Mouse (Mus musculus): ENCODE measurements around the gene Cacnb3.

Cacnb3 gene

DNA sequence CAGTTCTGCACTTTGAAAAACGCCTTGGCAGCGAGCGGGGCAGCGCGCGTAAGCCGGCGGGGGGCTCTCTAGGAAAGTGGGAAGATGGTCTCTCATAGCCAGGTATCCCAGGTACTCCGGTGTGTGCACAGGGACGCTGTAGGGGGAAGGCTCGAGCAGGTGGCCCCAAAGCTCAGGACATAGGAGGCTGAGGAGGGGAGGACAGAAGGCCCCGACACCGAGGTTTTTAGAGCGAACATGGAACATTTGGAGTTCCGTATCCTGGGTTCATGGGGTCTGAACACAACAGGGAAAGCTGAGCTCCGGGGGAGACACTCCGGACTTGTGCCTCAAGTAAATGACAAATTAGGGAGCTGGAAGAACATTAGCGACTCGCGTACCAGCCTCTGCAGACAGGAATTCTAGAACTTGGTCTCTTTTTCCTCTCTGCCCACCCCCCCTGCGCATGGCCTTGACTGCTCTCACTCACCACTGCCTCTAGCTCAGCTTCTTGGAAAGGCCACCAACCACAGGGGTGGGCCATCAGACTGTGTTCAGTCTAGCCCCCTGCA, 4.7 kb downstream of the Cacnb3 start:
- no peak for DNase-seq (ENCODE audit: low spot score in 2 of 2)

DNA sequence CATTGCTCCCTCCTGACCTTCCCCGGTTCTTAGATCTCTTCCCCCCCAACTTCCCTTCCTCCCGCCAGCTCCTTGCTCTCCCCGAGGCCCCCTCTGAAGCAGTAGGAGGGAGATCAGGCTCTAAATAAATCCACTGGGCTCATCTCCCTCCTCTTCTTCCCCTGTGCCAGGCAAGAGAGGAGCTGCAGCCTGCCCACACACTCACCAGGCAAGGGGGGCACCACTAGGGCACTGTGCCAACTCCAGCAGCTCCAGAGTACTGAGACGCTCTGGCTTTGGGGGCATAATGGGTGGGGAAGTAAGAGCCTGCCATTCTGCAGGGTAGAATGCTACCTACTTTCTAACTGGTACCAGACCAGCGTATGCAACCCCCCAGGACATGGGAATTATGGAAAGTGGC, 5.9 kb downstream of the Cacnb3 start:
- peak in 1 of 2 experiments; percentile 66 for DNase-seq (ENCODE audit: low spot score in 2 of 2)

DNA sequence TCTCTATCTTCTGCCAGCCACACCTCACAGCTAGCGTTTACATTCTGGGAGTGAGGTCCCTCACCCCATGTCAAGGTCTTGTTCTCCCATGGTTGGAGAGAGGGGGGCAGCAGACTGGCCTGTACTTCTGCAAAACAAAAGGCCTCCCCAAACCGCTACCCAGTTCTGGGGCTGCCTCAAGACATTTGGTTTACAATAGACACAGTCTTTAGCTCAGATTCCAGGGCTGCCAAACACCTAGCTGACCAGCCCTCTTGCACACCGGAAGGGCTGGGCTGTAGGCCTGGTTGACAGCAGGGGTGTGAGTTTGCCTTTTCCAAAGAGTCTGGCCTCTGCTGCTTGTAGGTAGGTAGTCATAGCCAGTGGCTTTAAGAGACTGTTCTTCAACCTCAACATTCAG, 6.5 kb downstream of the Cacnb3 start:
- DNase-seq (ENCODE audit: low spot score in 2 of 2): no peak

DNA sequence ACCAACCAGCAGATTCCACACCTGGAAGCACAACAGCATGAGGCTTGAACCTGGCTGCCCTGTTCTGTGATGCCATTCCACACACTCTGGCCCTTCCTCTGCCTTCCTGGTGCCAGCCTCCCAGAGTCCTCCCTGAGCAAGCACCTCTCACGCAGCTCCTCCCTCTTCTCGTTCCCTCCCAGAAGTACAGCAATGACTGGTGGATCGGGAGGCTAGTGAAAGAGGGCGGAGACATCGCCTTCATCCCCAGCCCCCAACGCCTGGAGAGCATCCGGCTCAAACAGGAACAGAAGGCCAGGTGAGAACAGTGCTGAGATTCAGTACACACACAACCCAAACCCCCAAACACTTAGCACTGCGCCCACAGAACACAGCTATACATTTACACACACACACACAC, 9.5 kb downstream of the Cacnb3 start:
- DNase-seq (ENCODE audit: low spot score in 2 of 2): no peak

DNA sequence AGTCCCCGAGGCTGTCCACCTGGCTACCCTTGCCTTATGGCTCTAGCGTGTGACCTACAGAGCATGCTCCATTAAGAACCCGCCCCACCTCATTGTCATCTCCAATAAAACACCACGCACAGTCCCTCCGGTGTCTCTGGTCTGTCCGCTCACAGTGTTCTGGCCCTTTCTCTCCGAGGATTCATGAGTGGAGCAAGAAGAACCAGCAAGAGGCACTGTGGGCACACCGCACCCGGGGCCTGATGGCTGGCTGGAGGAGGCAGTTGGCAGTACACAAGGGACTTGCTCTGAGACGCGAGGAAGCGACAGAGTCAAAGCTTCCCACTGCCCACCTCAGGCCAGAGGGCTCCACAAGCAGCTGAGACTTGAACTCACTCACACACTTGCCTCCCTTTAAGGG, 13.8 kb downstream of the Cacnb3 start:
- no peak for DNase-seq (ENCODE audit: low spot score in 2 of 2)

DNA sequence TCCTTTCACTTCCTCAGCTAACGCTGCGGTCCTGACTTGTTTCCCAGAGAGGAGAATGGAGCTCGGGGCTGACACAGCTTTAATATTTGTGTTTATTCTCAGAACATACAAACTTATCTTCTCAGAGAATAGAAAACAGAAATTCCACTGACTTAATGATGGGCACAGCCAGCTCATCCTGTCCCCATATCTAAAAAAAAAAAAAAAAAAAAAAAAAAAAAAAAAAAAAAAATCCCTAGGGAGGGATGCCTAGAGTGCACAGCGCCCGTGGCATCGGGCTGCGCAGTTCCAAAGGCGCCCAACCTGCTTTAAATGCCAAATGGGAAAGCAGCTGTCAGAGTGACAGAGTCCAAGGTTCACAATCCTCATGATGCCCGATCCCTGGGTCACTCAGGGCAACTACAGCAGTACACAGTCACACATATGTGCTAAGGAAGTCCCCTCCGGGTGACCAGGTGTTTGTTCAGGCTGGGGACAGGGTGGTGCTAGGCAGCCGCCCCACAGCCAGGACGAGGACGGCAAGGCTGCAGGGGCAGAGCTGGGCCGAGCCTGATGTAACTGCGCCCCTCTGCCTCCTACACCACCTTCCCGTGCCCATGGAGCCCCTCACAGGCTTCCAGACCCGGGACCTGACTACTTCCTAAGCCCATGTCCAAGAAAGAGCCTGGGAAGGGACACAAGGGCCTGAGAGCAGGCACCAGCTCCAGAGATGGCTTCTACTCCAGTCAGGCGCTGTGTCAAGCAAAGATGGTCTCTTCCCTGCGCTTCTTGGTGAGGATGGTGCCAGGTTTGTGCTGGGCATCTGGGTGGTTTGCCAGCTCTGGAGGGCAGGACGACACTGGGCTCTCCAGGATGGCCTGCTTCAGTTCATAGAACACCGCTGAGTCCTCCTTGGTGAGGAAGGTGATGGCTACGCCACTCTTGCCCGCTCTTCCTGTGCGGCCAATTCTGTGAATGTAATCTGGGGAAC, 14.7 kb downstream of the Cacnb3 start:
- no peak for DNase-seq (ENCODE audit: low spot score in 2 of 2)

- no peak for DNase-seq (ENCODE audit: low spot score in 2 of 2)
Measured at GRCm38 (mm10) chr15:98646737-98647136, 16.1 kb downstream of the Cacnb3 start.

DNA sequence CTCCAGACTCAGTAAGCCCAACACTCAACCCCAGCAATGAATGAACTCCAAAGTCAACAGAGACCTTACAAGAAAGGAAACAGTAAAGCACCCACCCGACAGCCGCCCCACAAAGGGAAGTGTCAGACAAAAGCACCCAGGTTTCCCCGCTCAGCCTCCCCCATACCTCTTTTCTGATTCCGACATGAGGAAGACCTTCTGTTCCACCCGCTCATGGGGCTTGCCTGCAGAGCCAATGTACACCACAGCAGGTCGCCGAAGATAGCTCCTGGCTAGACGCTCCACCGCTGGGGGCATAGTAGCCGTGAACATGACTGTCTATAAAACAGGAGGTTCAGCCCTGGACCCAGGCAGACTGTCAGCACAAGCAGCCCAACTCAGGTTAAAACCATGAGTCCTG, 16.7 kb downstream of the Cacnb3 start:
- DNase-seq (ENCODE audit: low spot score in 2 of 2): no peak

DNA sequence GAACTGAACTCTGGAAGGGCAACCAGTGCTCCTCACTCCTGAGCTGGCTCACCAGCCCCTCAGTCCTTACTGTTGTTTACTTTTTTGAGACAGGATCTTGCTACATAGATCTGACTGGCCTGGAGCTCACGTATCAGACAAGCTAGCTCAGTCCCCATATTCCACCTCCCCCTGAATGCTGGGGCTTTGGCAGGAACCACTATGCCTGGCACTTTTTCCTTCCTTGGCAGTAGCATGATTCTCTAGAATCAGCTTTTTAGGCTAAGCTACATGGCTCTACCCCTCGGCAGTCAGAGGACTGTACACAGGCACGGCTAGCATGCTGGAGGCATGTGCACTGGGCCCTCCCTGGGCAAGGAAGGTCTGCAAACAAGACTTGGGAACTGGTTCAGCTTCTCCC, 17.4 kb downstream of the Cacnb3 start:
- no peak for DNase-seq (ENCODE audit: low spot score in 2 of 2)

DNA sequence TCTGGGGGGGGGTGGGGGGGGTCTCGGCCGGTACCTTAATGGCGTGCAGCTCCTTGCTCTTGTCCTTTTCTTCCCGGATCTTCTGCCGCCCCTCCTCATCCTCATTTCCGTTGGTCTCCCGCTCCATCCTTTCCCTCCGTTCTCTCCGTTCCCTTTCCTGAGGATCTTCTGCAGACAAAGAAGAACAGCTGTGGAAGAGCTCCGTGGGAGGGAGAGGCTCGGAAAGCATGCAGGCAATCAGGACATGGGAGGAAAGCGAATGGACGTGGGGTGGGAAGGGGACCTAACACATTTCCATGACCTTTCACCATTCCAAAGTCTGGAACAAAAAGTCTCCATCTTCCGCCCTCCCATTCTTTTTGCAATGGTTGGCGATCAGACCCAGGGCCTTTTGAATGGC, 20.8 kb downstream of the Cacnb3 start:
- DNase-seq (ENCODE audit: low spot score in 2 of 2): no peak

DNA sequence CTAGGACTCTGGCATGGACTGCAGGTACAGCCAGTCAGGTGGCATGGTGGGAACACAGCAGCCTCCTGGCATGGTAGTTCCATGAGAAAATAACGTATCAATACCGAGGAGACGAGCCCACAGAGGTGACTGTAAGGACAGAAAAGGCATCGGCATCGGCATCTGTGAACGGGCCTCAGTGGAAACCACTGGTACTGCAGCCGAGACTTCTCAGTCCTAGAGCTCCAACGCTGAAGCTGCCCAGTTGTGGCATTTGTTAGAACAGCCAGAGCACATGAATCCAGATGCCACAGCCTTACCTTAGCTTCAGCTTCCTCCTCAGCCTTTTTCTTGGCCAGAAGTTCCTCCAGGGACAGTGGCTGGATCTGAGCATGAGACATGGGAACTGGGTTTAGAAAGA, 21.5 kb downstream of the Cacnb3 start:
- no peak for DNase-seq (ENCODE audit: low spot score in 2 of 2)

DNA sequence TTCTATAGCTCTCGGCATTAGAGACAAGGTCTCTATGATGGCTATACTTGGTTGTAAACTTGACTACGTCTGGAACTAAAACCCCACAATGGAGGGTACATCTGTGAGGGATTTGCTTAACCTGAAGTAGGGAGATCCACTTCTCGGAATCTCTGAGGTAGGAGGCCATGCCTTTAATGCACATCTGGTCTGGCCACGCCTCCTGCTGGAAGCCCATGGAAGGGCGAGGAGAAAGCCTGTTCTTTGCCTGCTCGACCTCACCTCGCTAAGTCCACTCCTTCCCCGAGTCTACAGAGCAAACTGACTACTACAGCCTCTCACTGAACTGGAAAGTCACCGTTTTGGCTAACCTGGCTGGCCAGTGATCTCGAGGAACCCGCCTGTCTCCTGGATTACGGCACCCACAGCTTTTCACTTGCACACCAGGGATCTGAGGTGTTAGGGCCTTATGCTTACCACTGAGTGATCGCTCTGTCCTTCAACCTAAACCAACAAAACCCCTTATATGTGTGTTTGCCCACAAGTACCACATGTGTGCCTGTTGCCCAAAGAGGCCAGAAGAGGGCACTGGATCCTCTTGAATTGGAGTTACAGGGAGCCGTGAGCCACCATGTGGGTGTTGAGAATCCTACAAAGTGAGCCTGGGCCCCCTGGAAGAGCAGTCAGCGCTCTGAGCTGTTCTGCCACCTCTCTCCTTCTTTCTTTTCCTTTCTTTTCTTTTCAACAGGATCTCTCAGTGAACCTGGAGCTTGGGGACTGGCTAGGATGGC, 26.5 kb downstream of the Cacnb3 start:
- no peak for DNase-seq (ENCODE audit: low spot score in 2 of 2)

DNA sequence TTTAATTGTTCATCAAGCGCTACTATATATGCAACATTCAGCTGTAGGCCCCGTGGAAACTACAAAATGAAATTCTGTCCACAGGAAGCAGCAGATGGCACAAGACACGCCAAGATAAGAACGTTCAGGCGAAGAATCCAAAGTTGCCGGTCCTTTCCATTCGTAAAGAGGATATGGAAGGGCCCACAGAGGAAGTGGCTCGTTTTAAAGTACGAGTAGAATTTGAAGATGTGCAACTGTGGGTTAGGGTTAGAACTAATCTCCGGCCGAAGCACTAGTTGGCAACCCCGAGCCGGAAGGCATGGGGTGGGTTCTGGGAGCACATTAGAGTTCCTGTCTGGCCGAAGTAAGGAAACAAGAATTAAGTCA, 31.5 kb downstream of the Cacnb3 start:
- no peak for DNase-seq (ENCODE audit: low spot score in 2 of 2)

DNA sequence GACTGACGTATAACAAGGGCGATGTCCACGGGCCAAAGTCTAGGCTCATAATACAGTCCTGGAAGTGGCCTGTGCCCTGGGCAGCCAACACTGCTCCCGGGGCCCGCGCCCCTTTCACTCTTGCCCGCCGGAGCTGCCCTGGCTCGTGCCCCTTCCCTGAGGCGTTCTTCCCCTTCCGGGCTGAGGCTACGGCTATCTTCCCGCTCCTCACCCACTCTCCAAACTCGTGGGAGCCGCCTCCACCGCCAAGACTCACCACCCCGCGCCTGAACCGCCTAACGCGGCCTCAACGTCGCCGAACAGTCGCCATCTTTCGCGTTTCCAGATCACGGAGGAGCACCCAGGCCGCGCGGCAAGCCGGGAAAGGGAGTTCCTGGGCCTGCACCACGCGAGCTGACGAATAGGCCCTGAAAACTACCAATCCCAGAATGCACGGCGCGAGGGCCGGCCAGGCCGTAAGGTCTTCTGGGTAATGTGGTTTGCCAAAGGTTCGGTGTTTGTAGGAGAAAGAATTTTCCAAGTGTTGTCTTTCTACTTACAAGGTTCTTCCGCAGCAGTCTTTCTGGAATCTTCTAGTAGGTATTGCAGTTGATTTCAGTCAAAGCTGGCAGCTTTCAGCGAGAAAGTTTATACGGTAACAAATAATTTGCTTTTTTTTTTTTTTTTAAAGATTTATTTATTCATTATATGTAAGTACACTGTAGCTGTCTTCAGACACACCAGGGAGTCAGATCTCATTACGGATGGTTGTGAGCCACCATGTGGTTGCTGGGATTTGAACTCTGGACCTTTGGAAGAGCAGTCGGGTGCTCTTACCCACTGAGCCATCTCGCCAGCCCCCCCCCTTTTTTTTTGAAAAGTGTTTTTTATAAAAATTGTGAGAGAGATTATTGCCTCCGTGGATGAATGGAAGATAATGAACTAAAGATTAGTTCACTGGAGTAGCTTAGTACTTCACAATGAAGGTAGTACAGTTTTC, 32.2 kb downstream of the Cacnb3 start, which contains the start of gene Ddx23:
TSS of gene Ddx23 (minus strand) at position 328 of the 979 bp plus-strand sequence.
- DNase-seq (ENCODE audit: low spot score in 2 of 2): peak; percentile 92 to 93

DNA sequence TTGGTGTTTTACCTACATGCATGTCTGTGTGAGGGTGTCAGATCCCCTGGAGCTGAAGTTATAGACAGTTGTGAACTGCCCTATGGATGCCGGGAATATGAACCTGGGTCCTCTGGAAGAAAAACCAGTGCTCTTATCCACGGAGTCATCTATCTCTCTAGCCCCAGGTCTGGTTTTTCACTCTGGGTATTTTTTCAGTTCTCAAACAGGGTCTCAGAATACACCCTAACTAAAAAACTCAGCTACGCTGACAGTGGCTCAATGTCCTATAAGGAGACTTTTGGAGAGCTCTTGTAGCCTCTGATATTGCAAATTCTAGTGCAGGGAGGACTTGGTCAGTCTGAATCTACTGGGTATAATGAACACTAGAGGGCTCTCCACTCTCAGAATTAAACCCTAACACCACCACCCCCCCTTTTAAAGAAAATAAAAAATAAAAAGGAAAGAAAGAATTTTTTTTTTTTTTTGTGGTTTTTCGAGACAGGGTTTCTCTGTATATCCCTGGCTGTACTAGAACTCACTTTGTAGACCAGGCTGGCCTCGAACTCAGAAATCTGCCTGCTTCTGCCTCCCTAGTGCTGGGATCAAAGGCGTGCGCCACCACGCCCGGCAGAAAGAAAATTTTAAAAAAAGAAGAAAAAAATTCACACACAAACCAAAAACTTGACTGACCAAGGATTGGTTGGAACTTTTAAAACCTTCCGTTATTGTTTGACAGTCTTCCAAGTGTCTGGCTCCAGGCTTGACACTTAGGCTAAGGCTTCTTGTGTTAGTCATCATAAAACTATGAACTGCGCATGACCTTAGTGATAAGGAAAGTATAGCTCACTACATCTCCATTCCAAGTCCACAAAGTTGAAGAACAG, 33.6 kb downstream of the Cacnb3 start:
- no peak for DNase-seq (ENCODE audit: low spot score in 2 of 2)

GRCm38 (mm10) chr15:98672592-98672991, 42.0 kb downstream of the Cacnb3 start:
- DNase-seq (ENCODE audit: low spot score in 2 of 2): no peak

GRCm38 (mm10) chr15:98673732-98674131, 43.1 kb downstream of the Cacnb3 start:
- DNase-seq (ENCODE audit: low spot score in 2 of 2): no peak

DNA sequence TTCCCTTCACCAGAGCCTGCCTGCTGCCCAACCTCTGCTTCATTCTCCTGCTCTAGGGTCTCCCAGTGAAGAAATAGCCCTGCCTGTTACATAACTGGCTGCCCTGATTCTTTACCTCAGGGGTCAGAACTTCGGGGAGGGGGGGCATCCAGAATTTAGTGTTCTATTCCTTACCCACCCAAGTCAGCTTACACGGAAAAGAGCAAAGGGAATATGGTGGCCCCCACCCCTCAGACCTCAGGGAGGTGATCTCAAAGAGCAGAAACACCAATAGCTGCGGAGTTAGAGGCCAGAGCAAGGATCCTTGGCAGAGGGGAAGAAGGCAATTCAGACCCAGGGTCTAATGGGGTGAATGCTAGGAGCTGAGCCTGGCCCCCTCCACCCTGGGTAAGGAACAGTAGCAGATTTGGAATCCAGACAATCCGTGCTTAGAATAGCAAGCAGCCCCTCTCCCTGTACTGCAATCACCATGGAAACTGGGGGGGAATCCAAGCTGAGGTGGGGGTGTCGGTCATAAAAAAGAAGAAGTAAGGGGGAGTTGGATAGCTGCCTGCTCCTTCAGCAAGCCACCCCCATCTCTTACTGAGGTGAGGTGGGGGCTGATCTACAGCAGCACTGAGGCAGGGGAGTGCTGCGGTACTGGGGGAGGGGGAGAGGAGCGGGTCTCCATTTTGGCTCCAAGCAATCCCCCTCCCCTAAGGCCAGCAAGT, 43.8 kb downstream of the Cacnb3 start:
- peak in 1 of 2 experiments; percentile 40 for DNase-seq (ENCODE audit: low spot score in 2 of 2)

DNA sequence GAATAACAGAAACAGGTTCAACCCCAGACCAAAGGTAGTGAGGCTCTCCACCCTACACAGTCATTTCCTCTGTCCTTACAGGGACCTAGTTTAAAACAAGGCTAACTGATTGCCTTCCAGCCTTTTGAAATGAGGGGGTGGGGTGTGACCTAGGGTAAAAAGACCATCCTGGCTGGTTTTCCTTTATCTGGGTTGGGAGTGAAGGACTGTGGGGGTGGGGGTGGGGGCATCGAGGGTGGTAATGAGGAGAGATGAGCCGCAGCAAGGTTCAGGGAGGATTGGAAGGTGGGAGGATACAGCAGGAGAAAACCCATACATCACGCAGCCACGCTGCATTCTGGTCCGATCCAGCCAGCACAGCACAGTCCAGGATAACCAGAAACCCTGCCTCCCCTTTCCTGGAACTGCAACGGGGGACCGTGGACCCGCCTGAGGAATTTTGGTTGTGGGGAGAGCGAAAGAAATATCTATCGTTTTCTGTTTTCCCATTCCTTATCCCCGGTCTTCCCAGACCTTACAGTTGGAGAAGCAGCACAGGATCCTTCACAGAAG, 44.4 kb downstream of the Cacnb3 start:
- DNase-seq (ENCODE audit: low spot score in 2 of 2): no peak

Measured in frontal cortex, postnatal 14 days (tissue).